ENCODE assay signal across 8 mouse cellular contexts in genomic region chr13:108158465-108159240, GRCm38 (mm10). TPM values are rescaled to one million over a fixed set of nuclear protein-coding genes. Genes with fewer than 3 reads are reported as not detected.
DNase-seq lines count a peak whose midpoint lies in the region; ATAC-seq lines count a peak whose summit lies in the region.

Gene Ndufaf2, minus strand, starts transcription at chr13:108158623.
Gene Ercc8, plus strand, starts transcription at chr13:108158731.

- ATAC-seq in megakaryocyte progenitor cell, adult 5-6 weeks (replicated peaks; ENCODE audit: poor library complexity): peak; percentile 97

- peak; percentile 91 for DNase-seq in adipocyte (ENCODE audit: low spot score)
- peak; percentile 96 for DNase-seq in embryo, embryonic 10 days (ENCODE audit: low spot score)
- peak; percentile 99 for DNase-seq in gastrocnemius, postnatal 10 days
- DNase-seq in induced T-regulatory cell, adult 2 months (ENCODE audit: low read depth): peak; percentile 96
- DNase-seq in left cerebral cortex, adult 9 months (ENCODE audit: low spot score in 2 of 2): peak; percentile 80 to 97
- DNase-seq in right cerebral cortex, postnatal 14 days: peak; percentile 98
- peak; percentile 92 to 95 for DNase-seq in urinary bladder, postnatal 36 days (ENCODE audit: low spot score in 2 of 2)

RNA-seq across cellular contexts. Expression of gene Ndufaf2, which starts in this region (rescaled TPM):
- 10 to 100 TPM; 13.3 to 14.2 TPM for total RNA-seq in gastrocnemius, postnatal 10 days (2021)
- 51.2 and 55.0 TPM in 2 replicates for total RNA-seq in megakaryocyte progenitor cell, adult 5-6 weeks (2015)
- 63.4 and 68.2 TPM in 2 replicates for total RNA-seq in megakaryocyte progenitor cell, adult 5-6 weeks (2017)

RNA-seq across cellular contexts. Expression of gene Ercc8, which starts in this region (rescaled TPM):
- 10 to 100 TPM in 1 of 2 experiments, 1 to 10 TPM in 1; 9.5 to 10.2 TPM for total RNA-seq in gastrocnemius, postnatal 10 days (2021)
- 14.4 and 19.1 TPM in 2 replicates for total RNA-seq in megakaryocyte progenitor cell, adult 5-6 weeks (2015)
- total RNA-seq in megakaryocyte progenitor cell, adult 5-6 weeks (2017): 14.4 and 14.9 TPM in 2 replicates

Comparison
In these comparisons a context has a peak if more than half of its experiments do, and no peak if none do; other contexts are left out.
1. Peak in every context shown above with its lines: DNase-seq and ATAC-seq.